Mouse (Mus musculus): ENCODE results near the gene Mfsd12. TPM values are rescaled to one million over a fixed set of nuclear protein-coding genes. Genes with fewer than 3 reads are reported as not detected.

Gene Mfsd12
- polyA plus RNA-seq, 1 experiment from 2014 or later: 14.5 TPM

DNA sequence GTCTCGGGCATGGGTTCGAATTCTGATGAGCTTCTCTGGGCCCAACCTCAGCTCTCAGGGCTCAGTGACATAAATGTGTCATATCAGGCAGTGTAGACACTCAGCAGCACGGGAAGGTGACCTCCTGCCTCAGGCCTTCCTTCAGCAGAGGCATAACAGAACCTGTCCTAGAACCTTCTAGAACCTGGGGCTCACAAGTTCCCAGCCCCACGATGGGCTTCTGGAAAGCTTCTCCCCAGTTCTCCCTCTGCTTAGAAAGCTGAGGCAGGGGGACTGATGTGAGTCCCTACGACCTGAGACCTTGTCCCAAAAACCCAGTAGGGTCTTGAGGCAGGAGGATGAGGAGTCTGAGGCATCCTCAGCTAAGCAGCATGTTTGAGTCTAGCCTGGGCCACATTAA is 57.9 kb downstream of the Mfsd12 start:
- Histone ChIP-seq H3K9ac (no peak overlapping the region), H3K4me1 (peaks cover 70% of the 10 kb centered on the region), H3K4me2 (replicated peaks) (no peak overlapping the region), H3K27ac (peak overlapping the region; percentile 54), H3K9me3 (no peaks in the 10 kb centered on the region), H3K4me3 (no peak overlapping the region), H3K36me3 (0 out of 2 replicates have a peak, but pooled peaks cover 10% of the 10 kb centered on the region), H3K27me3 (no peaks in the 10 kb centered on the region)
- 81% methylated on average over 5 of the region's 5 CpGs for WGBS
- no peak for ATAC-seq (ENCODE audit: insufficient number of reproducible peaks, insufficient read depth, low FRiP score, low TSS enrichment)

Small RNA genes within 50 kb of the gene (microRNA-seq; reads per million reads assigned to microRNA genes)
- not detected for gene Mir6913

Other genes with a start within 250 kb of the Mfsd12 start
- gene Zbtb7a, start 222.3 kb upstream of the Mfsd12 start, polyA plus RNA-seq (2016; fragmentation: Nextera tagmentation; extraction: Ambion mirVana): 21.7 and 22.3 TPM in 2 replicates
- 57.5 and 62.0 TPM in 2 replicates for gene Pias4, start 189.6 kb upstream of the Mfsd12 start, polyA plus RNA-seq (2016; fragmentation: Nextera tagmentation; extraction: Ambion mirVana)
- gene Eef2, start 180.9 kb upstream of the Mfsd12 start, polyA plus RNA-seq (2016; fragmentation: Nextera tagmentation; extraction: Ambion mirVana): 552 and 562 TPM in 2 replicates
- gene Dapk3, start 174.5 kb upstream of the Mfsd12 start, polyA plus RNA-seq (2016; fragmentation: Nextera tagmentation; extraction: Ambion mirVana): 79.5 and 85.3 TPM in 2 replicates
- gene 4930442H23Rik, start 173.6 kb upstream of the Mfsd12 start, polyA plus RNA-seq (2016; fragmentation: Nextera tagmentation; extraction: Ambion mirVana): not detected in 2 replicates
- 0.20 TPM in 1 of 2 replicates, not detected in the other for gene Nmrk2, start 155.4 kb upstream of the Mfsd12 start, polyA plus RNA-seq (2016; fragmentation: Nextera tagmentation; extraction: Ambion mirVana)
- gene Atcay, start 126.7 kb upstream of the Mfsd12 start, polyA plus RNA-seq (2016; fragmentation: Nextera tagmentation; extraction: Ambion mirVana): 3.0 and 3.8 TPM in 2 replicates
- 13.2 and 13.4 TPM in 2 replicates for gene Zfr2, start 124.3 kb upstream of the Mfsd12 start, polyA plus RNA-seq (2016; fragmentation: Nextera tagmentation; extraction: Ambion mirVana)
- gene Matk, start 104.6 kb upstream of the Mfsd12 start, polyA plus RNA-seq (2016; fragmentation: Nextera tagmentation; extraction: Ambion mirVana): 5.6 and 7.2 TPM in 2 replicates
- 194 and 205 TPM in 2 replicates for gene Mrpl54, start 90.6 kb upstream of the Mfsd12 start, polyA plus RNA-seq (2016; fragmentation: Nextera tagmentation; extraction: Ambion mirVana)
- 53.9 and 55.4 TPM in 2 replicates for gene Apba3, start 90.5 kb upstream of the Mfsd12 start, polyA plus RNA-seq (2016; fragmentation: Nextera tagmentation; extraction: Ambion mirVana)
- 4.5 and 6.4 TPM in 2 replicates for gene Tjp3, start 65.9 kb upstream of the Mfsd12 start, polyA plus RNA-seq (2016; fragmentation: Nextera tagmentation; extraction: Ambion mirVana)
- gene Pip5k1c, start 64.5 kb upstream of the Mfsd12 start, polyA plus RNA-seq (2016; fragmentation: Nextera tagmentation; extraction: Ambion mirVana): 70.1 and 75.3 TPM in 2 replicates
- 61.0 and 62.2 TPM in 2 replicates for gene Cactin, start 36.4 kb upstream of the Mfsd12 start, polyA plus RNA-seq (2016; fragmentation: Nextera tagmentation; extraction: Ambion mirVana)
- gene Tbxa2r, start 28.8 kb upstream of the Mfsd12 start, polyA plus RNA-seq (2016; fragmentation: Nextera tagmentation; extraction: Ambion mirVana): 2.8 and 3.1 TPM in 2 replicates
- not detected in 2 replicates for gene Gipc3, start 14.2 kb upstream of the Mfsd12 start, polyA plus RNA-seq (2016; fragmentation: Nextera tagmentation; extraction: Ambion mirVana)
- 130 and 132 TPM in 2 replicates for gene Hmg20b, start 7.0 kb upstream of the Mfsd12 start, polyA plus RNA-seq (2016; fragmentation: Nextera tagmentation; extraction: Ambion mirVana)
- gene 4930404N11Rik, start 8.3 kb downstream of the Mfsd12 start, polyA plus RNA-seq (2016; fragmentation: Nextera tagmentation; extraction: Ambion mirVana): 0.73 and 0.82 TPM in 2 replicates
- gene Fzr1, start 21.0 kb downstream of the Mfsd12 start, polyA plus RNA-seq (2016; fragmentation: Nextera tagmentation; extraction: Ambion mirVana): 140 and 143 TPM in 2 replicates
- gene Dohh, start 26.9 kb downstream of the Mfsd12 start, polyA plus RNA-seq (2016; fragmentation: Nextera tagmentation; extraction: Ambion mirVana): 73.6 and 77.0 TPM in 2 replicates
- 2.9 and 4.1 TPM in 2 replicates for gene Gm48551, start 27.0 kb downstream of the Mfsd12 start, polyA plus RNA-seq (2016; fragmentation: Nextera tagmentation; extraction: Ambion mirVana)
- gene Gm48552, start 31.5 kb downstream of the Mfsd12 start, polyA plus RNA-seq (2016; fragmentation: Nextera tagmentation; extraction: Ambion mirVana): 2.0 and 3.8 TPM in 2 replicates
- 3.1 and 3.4 TPM in 2 replicates for gene Smim24, start 35.6 kb downstream of the Mfsd12 start, polyA plus RNA-seq (2016; fragmentation: Nextera tagmentation; extraction: Ambion mirVana)
- gene Nfic, start 98.1 kb downstream of the Mfsd12 start, polyA plus RNA-seq (2016; fragmentation: Nextera tagmentation; extraction: Ambion mirVana): 46.2 and 50.8 TPM in 2 replicates
- gene Celf5, start 125.2 kb downstream of the Mfsd12 start, polyA plus RNA-seq (2016; fragmentation: Nextera tagmentation; extraction: Ambion mirVana): 2.7 and 3.6 TPM in 2 replicates
- gene Ncln, start 138.9 kb downstream of the Mfsd12 start, polyA plus RNA-seq (2016; fragmentation: Nextera tagmentation; extraction: Ambion mirVana): 81.9 and 82.9 TPM in 2 replicates
- gene S1pr4, start 142.6 kb downstream of the Mfsd12 start, polyA plus RNA-seq (2016; fragmentation: Nextera tagmentation; extraction: Ambion mirVana): 0.22 and 0.58 TPM in 2 replicates
- gene Gna15, start 166.7 kb downstream of the Mfsd12 start, polyA plus RNA-seq (2016; fragmentation: Nextera tagmentation; extraction: Ambion mirVana): 0.86 and 0.97 TPM in 2 replicates
- 82.7 and 83.5 TPM in 2 replicates for gene Gna11, start 187.7 kb downstream of the Mfsd12 start, polyA plus RNA-seq (2016; fragmentation: Nextera tagmentation; extraction: Ambion mirVana)
- 523 and 554 TPM in 2 replicates for gene Aes, start 202.0 kb downstream of the Mfsd12 start, polyA plus RNA-seq (2016; fragmentation: Nextera tagmentation; extraction: Ambion mirVana)
- gene Tle2, start 217.1 kb downstream of the Mfsd12 start, polyA plus RNA-seq (2016; fragmentation: Nextera tagmentation; extraction: Ambion mirVana): 59.2 and 71.1 TPM in 2 replicates
- 14.4 and 16.2 TPM in 2 replicates for gene Tle6, start 243.6 kb downstream of the Mfsd12 start, polyA plus RNA-seq (2016; fragmentation: Nextera tagmentation; extraction: Ambion mirVana)
- gene BC025920, start 248.8 kb downstream of the Mfsd12 start, polyA plus RNA-seq (2016; fragmentation: Nextera tagmentation; extraction: Ambion mirVana): 1.6 and 1.7 TPM in 2 replicates

All from embryonic facial prominence, embryonic 12.5 days (tissue).